Mouse (Mus musculus): Measurements from ENCODE around the gene Cbx6. TPM values are rescaled to one million over a fixed set of nuclear protein-coding genes. Genes with fewer than 3 reads are reported as not detected.

Cbx6 gene
- total RNA-seq (2021), result 100 to 1,000 TPM; 323 TPM
- long read RNA-seq, experiment 1, full-length matches to known transcripts, result 331 of 345 reads
- long read RNA-seq, experiment 1, partial matches to known transcripts, result 11 of 345 reads
- long read RNA-seq, experiment 1, other reads (novel, unspliced or antisense), result 3 of 345 reads
- long read RNA-seq, experiment 2, full-length matches to known transcripts, result 184 of 213 reads
- long read RNA-seq, experiment 2, partial matches to known transcripts, result 12 of 213 reads
- long read RNA-seq, experiment 2, other reads (novel, unspliced or antisense), result 17 of 213 reads

- peak; percentile 98 to 99 for DNase-seq (ENCODE audit: low spot score in 2 of 2)
Observed at GRCm38 (mm10) chr15:79834130-79834880, at the start of gene Cbx6, which contains the start of gene Npcd. Gene Cbx6, minus strand, starts transcription at chr15:79834688. Gene Npcd, minus strand, starts transcription at chr15:79834237.

- peak; percentile 94 to 97 for DNase-seq (ENCODE audit: low spot score in 2 of 2)
Observed at GRCm38 (mm10) chr15:79883352-79883822, 48.9 kb upstream of the Cbx6 start.

GRCm38 (mm10) chr15:79882623-79883267 lies 48.3 kb upstream of the Cbx6 start:
- peak; percentile 59 to 60 for DNase-seq (ENCODE audit: low spot score in 2 of 2)

- DNase-seq (ENCODE audit: low spot score in 2 of 2), result no peak
Observed at GRCm38 (mm10) chr15:79880477-79880876, 46.0 kb upstream of the Cbx6 start.

- DNase-seq (ENCODE audit: low spot score in 2 of 2), result peak; percentile 63 to 66
Observed at GRCm38 (mm10) chr15:79879319-79879718, 44.8 kb upstream of the Cbx6 start.

GRCm38 (mm10) chr15:79878725-79879136 lies 44.2 kb upstream of the Cbx6 start:
- no peak for DNase-seq (ENCODE audit: low spot score in 2 of 2)

GRCm38 (mm10) chr15:79875261-79875995 lies 40.9 kb upstream of the Cbx6 start:
- no peak for DNase-seq (ENCODE audit: low spot score in 2 of 2)

- DNase-seq (ENCODE audit: low spot score in 2 of 2), result no peak
Observed at GRCm38 (mm10) chr15:79873995-79874394, 39.5 kb upstream of the Cbx6 start.

GRCm38 (mm10) chr15:79873545-79873944 lies 39.1 kb upstream of the Cbx6 start:
- no peak for DNase-seq (ENCODE audit: low spot score in 2 of 2)

- DNase-seq (ENCODE audit: low spot score in 2 of 2), result no peak
Observed at GRCm38 (mm10) chr15:79867260-79868002, 32.9 kb upstream of the Cbx6 start.

GRCm38 (mm10) chr15:79859821-79860220 lies 25.3 kb upstream of the Cbx6 start:
- no peak for DNase-seq (ENCODE audit: low spot score in 2 of 2)

- DNase-seq (ENCODE audit: low spot score in 2 of 2), result no peak
Observed at GRCm38 (mm10) chr15:79858979-79859378, 24.5 kb upstream of the Cbx6 start.

GRCm38 (mm10) chr15:79850143-79850542 lies 15.7 kb upstream of the Cbx6 start:
- no peak for DNase-seq (ENCODE audit: low spot score in 2 of 2)

GRCm38 (mm10) chr15:79847100-79847499 lies 12.6 kb upstream of the Cbx6 start:
- DNase-seq (ENCODE audit: low spot score in 2 of 2), result peak in 1 of 2 experiments; percentile 35

GRCm38 (mm10) chr15:79845986-79846385 lies 11.5 kb upstream of the Cbx6 start:
- DNase-seq (ENCODE audit: low spot score in 2 of 2), result no peak

- DNase-seq (ENCODE audit: low spot score in 2 of 2), result no peak
Observed at GRCm38 (mm10) chr15:79842985-79843384, 8.5 kb upstream of the Cbx6 start.

GRCm38 (mm10) chr15:79840281-79840680 lies 5.8 kb upstream of the Cbx6 start:
- no peak for DNase-seq (ENCODE audit: low spot score in 2 of 2)

- peak in 1 of 2 experiments; percentile 26 for DNase-seq (ENCODE audit: low spot score in 2 of 2)
Observed at GRCm38 (mm10) chr15:79834881-79835260, 383 bp upstream of the Cbx6 start.

- peak in 1 of 2 experiments; percentile 43 for DNase-seq (ENCODE audit: low spot score in 2 of 2)
Observed at GRCm38 (mm10) chr15:79833251-79834050, 1.0 kb downstream of the Cbx6 start.
